Mouse (Mus musculus): ENCODE measurements around the gene 4933406M09Rik.
A peak's percentile ranks its signal among the peaks of the same experiment; 100 is the strongest.

4933406M09Rik gene

GRCm38 (mm10) chr1:134385666-134386065 is at the start of gene 4933406M09Rik:
Gene 4933406M09Rik (plus strand): TSS chr1:134385940.
- DNase-seq (ENCODE audit: low spot score), result no peak

GRCm38 (mm10) chr1:134336958-134337710 is 48.6 kb upstream of the 4933406M09Rik start:
- DNase-seq (ENCODE audit: low spot score), result no peak

- no peak for DNase-seq (ENCODE audit: low spot score)
Observed at GRCm38 (mm10) chr1:134339162-134339561, 46.6 kb upstream of the 4933406M09Rik start.

GRCm38 (mm10) chr1:134339757-134340619 is 45.8 kb upstream of the 4933406M09Rik start:
- DNase-seq (ENCODE audit: low spot score), result no peak

GRCm38 (mm10) chr1:134341641-134342277 is 44.0 kb upstream of the 4933406M09Rik start:
- no peak for DNase-seq (ENCODE audit: low spot score)

- DNase-seq (ENCODE audit: low spot score), result no peak
Observed at GRCm38 (mm10) chr1:134342278-134342664, 43.5 kb upstream of the 4933406M09Rik start.

GRCm38 (mm10) chr1:134342781-134343310 is 42.9 kb upstream of the 4933406M09Rik start:
- DNase-seq (ENCODE audit: low spot score), result no peak

- DNase-seq (ENCODE audit: low spot score), result no peak
Observed at GRCm38 (mm10) chr1:134343567-134343966, 42.2 kb upstream of the 4933406M09Rik start.

- peak; percentile 63 for DNase-seq (ENCODE audit: low spot score)
Observed at GRCm38 (mm10) chr1:134344005-134344950, 41.5 kb upstream of the 4933406M09Rik start.

GRCm38 (mm10) chr1:134345075-134345474 is 40.7 kb upstream of the 4933406M09Rik start:
- DNase-seq (ENCODE audit: low spot score), result no peak

GRCm38 (mm10) chr1:134347791-134348190 is 37.9 kb upstream of the 4933406M09Rik start:
- no peak for DNase-seq (ENCODE audit: low spot score)

GRCm38 (mm10) chr1:134353326-134353725 is 32.4 kb upstream of the 4933406M09Rik start:
- DNase-seq (ENCODE audit: low spot score), result no peak

- no peak for DNase-seq (ENCODE audit: low spot score)
Observed at GRCm38 (mm10) chr1:134357461-134357860, 28.3 kb upstream of the 4933406M09Rik start.

GRCm38 (mm10) chr1:134360656-134361055 is 25.1 kb upstream of the 4933406M09Rik start:
- no peak for DNase-seq (ENCODE audit: low spot score)

GRCm38 (mm10) chr1:134361195-134361856 is 24.4 kb upstream of the 4933406M09Rik start:
- DNase-seq (ENCODE audit: low spot score), result no peak

GRCm38 (mm10) chr1:134361857-134362212 is 23.9 kb upstream of the 4933406M09Rik start, which contains the start of gene Tmem183a:
Gene Tmem183a (minus strand): TSS chr1:134361979.
- DNase-seq (ENCODE audit: low spot score), result peak; percentile 95

- DNase-seq (ENCODE audit: low spot score), result no peak
Observed at GRCm38 (mm10) chr1:134363194-134363593, 22.5 kb upstream of the 4933406M09Rik start.

GRCm38 (mm10) chr1:134365491-134365890 is 20.2 kb upstream of the 4933406M09Rik start:
- no peak for DNase-seq (ENCODE audit: low spot score)

GRCm38 (mm10) chr1:134368777-134369337 is 16.9 kb upstream of the 4933406M09Rik start:
- DNase-seq (ENCODE audit: low spot score), result no peak

GRCm38 (mm10) chr1:134374124-134374523 is 11.6 kb upstream of the 4933406M09Rik start:
- DNase-seq (ENCODE audit: low spot score), result no peak

Measured in ovary, adult 18-20 months (tissue).